Mouse (Mus musculus) stomach, postnatal 0 days (tissue): ENCODE data around the gene Aatf.

ENCODE experiments used
- CTCF ChIP-seq: IDR thresholded peaks from 2 replicates; pipeline ENCODE4 v1.5.1; 2016; ENCODE audit warnings: antibody characterized with exemption, low read depth, mild to moderate bottlenecking, moderate library complexity
- EP300 ChIP-seq: optimal IDR thresholded peaks from 2 replicates; pipeline ENCODE3; 2016; ENCODE audit warnings: antibody characterized with exemption

DNA sequence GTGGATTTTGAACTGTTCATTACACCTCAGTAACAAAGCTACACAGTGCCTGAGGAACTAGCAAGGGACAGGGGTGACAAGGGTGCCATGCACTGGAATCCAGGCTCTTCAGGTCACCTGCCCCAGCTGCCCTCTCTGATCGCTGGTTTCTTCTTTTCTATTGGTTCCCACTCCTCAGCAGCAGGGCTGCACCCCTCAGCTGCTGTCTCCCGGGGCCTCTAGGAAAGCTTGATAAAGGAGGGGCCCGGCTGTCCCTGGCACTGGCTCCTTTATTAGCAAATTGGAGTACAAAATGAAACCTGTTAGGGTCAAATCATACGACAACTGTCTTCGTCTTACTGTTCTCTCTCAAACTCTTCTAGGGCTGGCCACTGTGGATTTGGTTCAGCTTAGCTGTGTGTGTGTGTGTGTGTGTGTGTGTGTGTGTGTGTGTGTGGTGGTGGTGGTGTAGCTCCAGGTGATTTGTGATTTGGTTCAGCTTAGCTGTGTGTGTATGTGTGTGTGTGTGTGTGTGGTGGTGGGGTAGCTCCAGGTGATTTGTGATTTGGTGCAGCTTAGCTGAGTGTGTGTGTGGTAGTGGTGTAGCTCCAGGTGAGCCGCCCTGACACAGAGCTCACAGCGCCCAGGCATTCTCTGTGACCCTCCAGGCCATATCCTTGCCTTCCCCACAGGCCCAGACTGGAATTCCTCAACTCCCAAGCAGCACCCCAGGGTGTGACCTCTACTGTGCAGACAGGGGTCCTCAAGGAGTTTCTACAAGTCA, 102.3 kb downstream of the Aatf start:
- no peak for TF ChIP-seq CTCF
- no peak for TF ChIP-seq EP300
